Mouse (Mus musculus) small intestine, adult 2 months (tissue): ENCODE measurements at regions not wholly inside any gene's neighbourhood (a gene's known extent, or its start where the extent isn't known, plus 50 kb on each side); places are given as distances from the start of the nearest gene placed in this dataset.

ENCODE experiments used
- H3K27ac ChIP-seq: fragments of 200-500 bp; 2 replicates; pipeline ENCODE4 v1.5.1; 2012; ENCODE audit warnings: low read depth, low read length, control low read depth, inconsistent platforms; ENCODE audit not compliant: insufficient read depth
- H3K27me3 ChIP-seq: fragments of 200-500 bp; 2 replicates; pipeline ENCODE4 v1.6.1; 2012; ENCODE audit warnings: mild to moderate bottlenecking, moderate library complexity, low read length, inconsistent platforms; ENCODE audit not compliant: control insufficient read depth, insufficient read depth
- H3K36me3 ChIP-seq: fragments of 200-500 bp; 2 replicates; pipeline ENCODE4 v1.6.1; 2012; ENCODE audit warnings: mild to moderate bottlenecking, low read length, control low read depth, inconsistent platforms; ENCODE audit not compliant: control insufficient read depth, insufficient read depth
- H3K4me1 ChIP-seq: fragments of 200-500 bp; 2 replicates; pipeline ENCODE4 v1.6.1; 2012; ENCODE audit warnings: low read length, inconsistent platforms, mixed read lengths; ENCODE audit not compliant: control insufficient read depth, insufficient read depth, insufficient read length
- H3K4me3 ChIP-seq: fragments of 200-500 bp; 2 replicates; pipeline ENCODE4 v1.5.1; 2012; ENCODE audit warnings: low read depth, mild to moderate bottlenecking, control low read depth, inconsistent platforms, low read length, moderate library complexity
- CTCF ChIP-seq: fragments of 200-500 bp; IDR thresholded peaks from 2 replicates; pipeline ENCODE4 v1.5.1; 2012; ENCODE audit warnings: low read depth, mild to moderate bottlenecking, control low read depth, inconsistent platforms, low read length, moderate library complexity, mixed read lengths; ENCODE audit not compliant: insufficient replicate concordance, insufficient read length; ENCODE audit errors: extremely low read depth
- POLR2A ChIP-seq: fragments of 200-500 bp; IDR thresholded peaks from 2 replicates; pipeline ENCODE4 v1.6.1; 2012; ENCODE audit warnings: low read depth, mild to moderate bottlenecking, control low read depth, inconsistent platforms, low read length, moderate library complexity
- WGBS: fragments of 180-500 bp; shearing (Covaris S2); methylation state at CpG from one replicate; pipeline ENCODE4 v1.1.7; 2018; 5-methylcytosine and 5-hydroxymethylcytosine counted together

DNA sequence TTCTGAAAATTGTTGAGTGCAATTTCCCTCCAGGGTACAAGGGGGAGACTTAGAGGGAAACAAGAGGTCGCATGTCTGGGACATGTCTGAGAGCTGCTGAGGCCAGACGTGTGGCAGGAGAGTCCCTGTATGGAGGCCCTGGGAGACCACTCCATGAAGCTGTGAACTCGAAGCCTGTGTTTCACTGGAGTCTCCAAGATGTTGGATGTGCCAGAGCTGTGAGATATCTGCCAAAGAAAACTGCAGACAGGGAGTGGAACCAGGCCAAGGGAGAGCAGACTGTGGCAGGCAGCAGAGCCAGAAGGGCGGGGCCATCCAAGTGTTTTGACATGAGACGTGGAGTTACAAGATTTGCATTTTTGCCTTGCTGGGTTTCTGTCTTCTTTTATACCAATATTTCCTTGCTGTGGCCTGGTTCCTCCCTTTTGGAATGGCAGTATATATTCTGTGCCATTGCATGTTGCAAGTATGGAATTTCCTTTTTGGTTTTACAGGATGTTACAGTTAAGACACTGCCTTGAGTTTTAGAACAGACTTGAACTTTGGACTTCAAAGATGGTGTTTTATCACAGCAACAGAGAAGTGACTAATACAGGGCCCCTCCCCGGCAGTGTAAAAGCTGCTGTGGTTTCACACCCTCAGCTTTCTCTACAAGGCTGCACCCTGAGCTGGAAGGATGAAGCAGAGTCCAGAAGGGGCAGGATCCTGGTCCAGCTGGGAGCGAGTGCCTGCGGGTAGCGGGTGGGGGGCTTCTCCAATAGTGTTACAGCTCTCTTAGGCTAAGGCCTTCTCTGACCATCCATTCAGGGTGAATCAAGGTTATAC lies 85.0 kb upstream of the Prok2 start:
- Histone ChIP-seq H3K36me3 (no peaks in the 10 kb centered on the region), H3K4me3 (no peak overlapping the region), H3K4me1 (peaks cover 11% of the 10 kb centered on the region; the same call in 1 of the 2 replicates), H3K27me3 (no peaks in the 10 kb centered on the region), H3K27ac (peak overlapping the region; percentile 78)
- WGBS, result 16% methylated on average over 9 of the region's 9 CpGs
- TF ChIP-seq CTCF (no peak), POLR2A (no peak)

GRCm38 (mm10) chr6:99804905-99805245 lies 78.7 kb upstream of the Prok2 start:
- Histone ChIP-seq H3K27me3 (no peaks in the 10 kb centered on the region), H3K4me3 (no peak overlapping the region), H3K36me3 (no peaks in the 10 kb centered on the region), H3K4me1 (peaks cover 3% of the 10 kb centered on the region; the same call in 1 of the 2 replicates), H3K27ac (no peak overlapping the region)
- WGBS, result 9% methylated on average over 10 of the region's 10 CpGs
- TF ChIP-seq POLR2A, result no peak

- WGBS, result 24% methylated on average over 25 of the region's 25 CpGs
- no peak overlapping the region for H3K4me3 ChIP-seq
- TF ChIP-seq CTCF (peak; percentile 95), POLR2A (no peak)
Measured at GRCm38 (mm10) chr6:99803983-99804904, 78.1 kb upstream of the Prok2 start.

GRCm38 (mm10) chr6:99800919-99801318 lies 74.7 kb upstream of the Prok2 start:
- no peak for TF ChIP-seq CTCF
- no peak for TF ChIP-seq POLR2A
- peaks cover 3% of the 10 kb centered on the region; the same call in 1 of the 2 replicates for H3K4me1 ChIP-seq
- H3K27me3 ChIP-seq, result 0 out of 2 replicates have a peak, but pooled peaks cover 2% of the 10 kb centered on the region
- H3K27ac ChIP-seq, result no peak overlapping the region
- WGBS, result 75% methylated on average over 6 of the region's 6 CpGs
- no peaks in the 10 kb centered on the region for H3K36me3 ChIP-seq
- H3K4me3 ChIP-seq, result no peak overlapping the region

More at GRCm38 (mm10) chr6:99803983-99804904, 78.1 kb upstream of the Prok2 start:
- Histone ChIP-seq H3K36me3 (no peaks in the 10 kb centered on the region), H3K27ac (no peak overlapping the region), H3K27me3 (no peaks in the 10 kb centered on the region), H3K4me1 (peaks cover 3% of the 10 kb centered on the region; the same call in 1 of the 2 replicates)

- Histone ChIP-seq H3K36me3 (no peaks in the 10 kb centered on the region), H3K4me3 (no peak overlapping the region), H3K27me3 (0 out of 2 replicates have a peak, but pooled peaks cover 2% of the 10 kb centered on the region)
Measured at GRCm38 (mm10) chr6:99800324-99800723, 74.1 kb upstream of the Prok2 start.

DNA sequence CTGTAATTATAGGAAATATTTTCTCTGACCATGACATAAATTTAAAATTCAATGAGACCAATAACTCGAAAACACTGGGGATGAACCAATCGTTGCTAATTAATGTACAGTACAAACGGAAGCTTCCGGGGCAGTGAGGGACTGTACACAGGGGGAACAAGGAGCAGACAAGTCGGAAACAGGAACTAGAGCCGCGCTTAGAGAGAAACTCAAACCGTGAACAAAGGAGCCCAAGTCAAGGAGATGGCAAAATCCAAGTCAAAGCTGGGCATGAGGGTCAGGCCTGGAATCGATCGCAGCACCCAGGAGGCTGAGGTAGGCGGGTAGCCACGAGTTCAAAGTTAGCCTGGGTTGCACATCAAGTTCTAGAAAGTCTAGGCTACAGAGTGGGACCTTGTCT lies 70.2 kb upstream of the Prok2 start:
- Histone ChIP-seq H3K36me3 (no peaks in the 10 kb centered on the region), H3K4me1 (no peaks in the 10 kb centered on the region), H3K4me3 (no peak overlapping the region), H3K27me3 (peaks cover 6% of the 10 kb centered on the region; the same call in 1 of the 2 replicates), H3K27ac (no peak overlapping the region)
- 87% methylated on average over 12 of the region's 12 CpGs for WGBS
- no peak for TF ChIP-seq POLR2A
- no peak for TF ChIP-seq CTCF

More at GRCm38 (mm10) chr6:99800324-99800723, 74.1 kb upstream of the Prok2 start:
- WGBS, result 33% methylated on average over 14 of the region's 14 CpGs
- TF ChIP-seq CTCF, result no peak
- TF ChIP-seq POLR2A, result no peak
- Histone ChIP-seq H3K27ac (no peak overlapping the region), H3K4me1 (peaks cover 3% of the 10 kb centered on the region; the same call in 1 of the 2 replicates)

- Histone ChIP-seq H3K4me1 (no peaks in the 10 kb centered on the region), H3K27me3 (peaks cover 10% of the 10 kb centered on the region), H3K27ac (no peak overlapping the region), H3K36me3 (no peaks in the 10 kb centered on the region), H3K4me3 (no peak overlapping the region)
- WGBS, result 82% methylated on average over 10 of the region's 10 CpGs
- no peak for TF ChIP-seq CTCF
- no peak for TF ChIP-seq POLR2A
Measured at GRCm38 (mm10) chr6:99793546-99793945, 67.4 kb upstream of the Prok2 start.
